Mouse (Mus musculus): ENCODE results near the gene Zfp46. TPM values are rescaled to one million over a fixed set of nuclear protein-coding genes. Genes with fewer than 3 reads are reported as not detected.

Zfp46 gene
- total RNA-seq (2021), result 10 to 100 TPM; 39.3 to 54.1 TPM

GRCm38 (mm10) chr4:136284455-136284854 is at the start of gene Zfp46:
Gene Zfp46 (plus strand): TSS chr4:136284683.
- intact Hi-C loops (cut with DNase I), result no loop called here
- peak; percentile 70 for DNase-seq (ENCODE audit: low spot score)

GRCm38 (mm10) chr4:136238669-136239068 is 45.8 kb upstream of the Zfp46 start:
- intact Hi-C loops (cut with DNase I), result loop anchor here (2.0 kb wide), 2 partner anchors 18 to 36 kb away; no protein-coding TSS in a partner anchor
- no peak for DNase-seq (ENCODE audit: low spot score)

- no peak for DNase-seq (ENCODE audit: low spot score)
- intact Hi-C loops (cut with DNase I), result loop anchor here (2.0 kb wide), 2 partner anchors 18 to 36 kb away; no protein-coding TSS in a partner anchor
Measured at GRCm38 (mm10) chr4:136239111-136239510, 45.4 kb upstream of the Zfp46 start.

GRCm38 (mm10) chr4:136239622-136240021 is 44.9 kb upstream of the Zfp46 start:
- peak; percentile 73 for DNase-seq (ENCODE audit: low spot score)
- intact Hi-C loops (cut with DNase I), result loop anchor here (2.0 to 5.0 kb wide), 3 partner anchors 19 to 77 kb away; no protein-coding TSS in a partner anchor

GRCm38 (mm10) chr4:136240123-136240522 is 44.4 kb upstream of the Zfp46 start:
- DNase-seq (ENCODE audit: low spot score), result no peak
- intact Hi-C loops (cut with DNase I), result loop anchor here (5.0 kb wide), 1 partner anchor 78 kb away; no protein-coding TSS in a partner anchor

- intact Hi-C loops (cut with DNase I), result loop anchor here (5.0 kb wide), 1 partner anchor 79 kb away; no protein-coding TSS in a partner anchor
- DNase-seq (ENCODE audit: low spot score), result no peak
Measured at GRCm38 (mm10) chr4:136240955-136241354, 43.5 kb upstream of the Zfp46 start.

GRCm38 (mm10) chr4:136242065-136242703 is 42.3 kb upstream of the Zfp46 start:
- DNase-seq (ENCODE audit: low spot score), result no peak
- intact Hi-C loops (cut with DNase I), result loop anchor here (5.0 kb wide), 1 partner anchor 80 kb away; no protein-coding TSS in a partner anchor

GRCm38 (mm10) chr4:136242728-136243127 is 41.8 kb upstream of the Zfp46 start:
- no peak for DNase-seq (ENCODE audit: low spot score)
- intact Hi-C loops (cut with DNase I), result loop anchor here (5.0 kb wide), 1 partner anchor 80 kb away; no protein-coding TSS in a partner anchor

GRCm38 (mm10) chr4:136244208-136244607 is 40.3 kb upstream of the Zfp46 start:
- intact Hi-C loops (cut with DNase I), result loop anchor here (5.0 kb wide), 1 partner anchor 82 kb away; no protein-coding TSS in a partner anchor
- DNase-seq (ENCODE audit: low spot score), result no peak

GRCm38 (mm10) chr4:136245681-136246080 is 38.8 kb upstream of the Zfp46 start:
- intact Hi-C loops (cut with DNase I), result no loop called here
- DNase-seq (ENCODE audit: low spot score), result no peak

GRCm38 (mm10) chr4:136246568-136246969 is 37.9 kb upstream of the Zfp46 start:
- intact Hi-C loops (cut with DNase I), result no loop called here
- DNase-seq (ENCODE audit: low spot score), result no peak

- intact Hi-C loops (cut with DNase I), result no loop called here
- no peak for DNase-seq (ENCODE audit: low spot score)
Measured at GRCm38 (mm10) chr4:136247386-136247728, 37.1 kb upstream of the Zfp46 start.

- intact Hi-C loops (cut with DNase I), result no loop called here
- DNase-seq (ENCODE audit: low spot score), result no peak
Measured at GRCm38 (mm10) chr4:136247729-136248463, 36.6 kb upstream of the Zfp46 start, which contains the start of gene Tcea3. Gene Tcea3 (plus strand): TSS chr4:136247729.

GRCm38 (mm10) chr4:136248464-136249331 is 35.8 kb upstream of the Zfp46 start:
- intact Hi-C loops (cut with DNase I), result no loop called here

GRCm38 (mm10) chr4:136249332-136249647 is 35.2 kb upstream of the Zfp46 start:
- intact Hi-C loops (cut with DNase I), result no loop called here
- no peak for DNase-seq (ENCODE audit: low spot score)

More at GRCm38 (mm10) chr4:136248464-136249331, 35.8 kb upstream of the Zfp46 start:
- DNase-seq (ENCODE audit: low spot score), result no peak

GRCm38 (mm10) chr4:136249780-136250179 is 34.7 kb upstream of the Zfp46 start:
- peak; percentile 52 for DNase-seq (ENCODE audit: low spot score)
- intact Hi-C loops (cut with DNase I), result no loop called here

GRCm38 (mm10) chr4:136255919-136256318 is 28.6 kb upstream of the Zfp46 start:
- intact Hi-C loops (cut with DNase I), result loop anchor here (5.0 kb wide), 1 partner anchor 366 kb away; the partner anchor contains the start of gene Lactbl1
- no peak for DNase-seq (ENCODE audit: low spot score)

GRCm38 (mm10) chr4:136256696-136257095 is 27.8 kb upstream of the Zfp46 start:
- intact Hi-C loops (cut with DNase I), result loop anchor here (1.0 to 5.0 kb wide), 2 partner anchors 68 to 366 kb away; partner anchors contain the start of gene Lactbl1

GRCm38 (mm10) chr4:136259916-136260315 is 24.6 kb upstream of the Zfp46 start:
- intact Hi-C loops (cut with DNase I), result loop anchor here (1.0 to 5.0 kb wide), 2 partner anchors 22 to 362 kb away; partner anchors contain the start of gene Lactbl1
- no peak for DNase-seq (ENCODE audit: low spot score)

More at GRCm38 (mm10) chr4:136256696-136257095, 27.8 kb upstream of the Zfp46 start:
- no peak for DNase-seq (ENCODE audit: low spot score)

All from heart, postnatal 25 days (tissue).